Mouse (Mus musculus) MEL (cell line): Measurements from ENCODE around the gene Hp1bp3.

Source experiments
- CTCF ChIP-seq, 3 experiments: IDR thresholded peaks in 2 of 3; conservative IDR thresholded peaks in 1 of 3; 2 replicates each; pipeline ENCODE4 v1.5.1; 2011 to 2012; ENCODE audit warnings: low read length in 3 of 3, low read depth in 2 of 3, mild to moderate bottlenecking in 2 of 3, improper control_type of control experiment in 1 of 3, inconsistent platforms in 1 of 3, mixed read lengths in 1 of 3, moderate library complexity in 1 of 3; ENCODE audit not compliant: control insufficient read depth in 1 of 3, insufficient read depth in 1 of 3, poor library complexity in 1 of 3, severe bottlenecking in 1 of 3
- POLR2A ChIP-seq, 2 experiments: IDR thresholded peaks; 2 replicates each; pipeline ENCODE4 v1.6.1; 2011 to 2012; ENCODE audit warnings: low read length in 2 of 2, mild to moderate bottlenecking in 2 of 2, control low read depth in 1 of 2, improper control_type of control experiment in 1 of 2, low read depth in 1 of 2, moderate library complexity in 1 of 2; ENCODE audit not compliant: control insufficient read depth in 1 of 2, insufficient read depth in 1 of 2, poor library complexity in 1 of 2

- TF ChIP-seq CTCF (IDR thresholded peaks at IDR 0.05 in 2 of 3, conservative IDR thresholded peaks at IDR 0.05 in 1 of 3; ENCODE audit: control insufficient read depth in 1 of 3, insufficient read depth in 1 of 3, low read depth in 2 of 3, low read length in 3 of 3, poor library complexity in 1 of 3, severe bottlenecking in 1 of 3) (no peak), POLR2A (IDR thresholded peaks at IDR 0.05; ENCODE audit: control insufficient read depth in 1 of 2, insufficient read depth in 1 of 2, low read depth in 1 of 2, low read length in 2 of 2, poor library complexity in 1 of 2) (no peak)
Measured at GRCm38 (mm10) chr4:138252231-138252630, 36.1 kb downstream of the Hp1bp3 start.
